13 mouse cellular contexts compared by ENCODE assay signal in genomic region chr4:128751006-128751405, GRCm38 (mm10). TPM values are rescaled to one million over a fixed set of nuclear protein-coding genes. Genes with fewer than 3 reads are reported as not detected.
DNase-seq lines count a peak whose midpoint lies in the region; ATAC-seq and TF ChIP-seq lines count a peak whose summit lies in the region.
"Had no signal": no experiment of that assay in that cellular context is flagged by ENCODE, and none has a peak within 500 bp of the region (broad histone marks: within the 10 kb centered on the region; RNA-seq: fewer than 3 reads in every experiment).

No protein-coding gene starts in this region.

- no peak overlapping the region for H3K9ac ChIP-seq in hindbrain, postnatal 0 days (replicated peaks; ENCODE audit: low read length)
- no peak overlapping the region for H3K9ac ChIP-seq in hindbrain, embryonic 16.5 days (ENCODE audit: low read depth, low read length)
- H3K9ac ChIP-seq in lung, embryonic 14.5 days = no peak overlapping the region
- H3K9ac ChIP-seq: embryonic facial prominence, embryonic 13.5 days; heart, embryonic 15.5 days; neural tube, embryonic 12.5 days had no signal

- H3K4me1 ChIP-seq in hindbrain, postnatal 0 days (ENCODE audit: insufficient read depth, low read length) = no peaks in the 10 kb centered on the region
- H3K4me1 ChIP-seq in hindbrain, embryonic 16.5 days (ENCODE audit: control insufficient read depth, insufficient read depth, low read depth, low read length) = no peaks in the 10 kb centered on the region
- no peaks in the 10 kb centered on the region for H3K4me1 ChIP-seq in lung, embryonic 14.5 days (ENCODE audit: insufficient read depth)
- H3K4me1 ChIP-seq: neural tube, embryonic 12.5 days had no signal

- H3K4me2 ChIP-seq in hindbrain, postnatal 0 days (ENCODE audit: low read depth, low read length) = no peak overlapping the region
- H3K4me2 ChIP-seq in hindbrain, embryonic 16.5 days (ENCODE audit: low read length) = no peak overlapping the region
- no peak overlapping the region for H3K4me2 ChIP-seq in lung, embryonic 14.5 days
- H3K4me2 ChIP-seq: embryonic facial prominence, embryonic 13.5 days; heart, embryonic 15.5 days; neural tube, embryonic 12.5 days had no signal

- H3K27ac ChIP-seq in hindbrain, postnatal 0 days = no peak overlapping the region
- no peak overlapping the region for H3K27ac ChIP-seq in hindbrain, embryonic 16.5 days (ENCODE audit: low read depth, low read length)
- no peak overlapping the region for H3K27ac ChIP-seq in lung, embryonic 14.5 days (ENCODE audit: low read depth)
- H3K27ac ChIP-seq: embryonic facial prominence, embryonic 13.5 days; heart, embryonic 15.5 days; neural tube, embryonic 12.5 days had no signal

- H3K36me3 ChIP-seq in hindbrain, postnatal 0 days (ENCODE audit: insufficient read depth, low read length) = peaks cover 78% of the 10 kb centered on the region
- H3K36me3 ChIP-seq in hindbrain, embryonic 16.5 days (ENCODE audit: control insufficient read depth, insufficient read depth, low read length) = peaks cover 67% of the 10 kb centered on the region
- peaks cover 94% of the 10 kb centered on the region for H3K36me3 ChIP-seq in lung, embryonic 14.5 days (ENCODE audit: insufficient read depth)

- WGBS in hindbrain, postnatal 0 days = 61% methylated on average over 5 of the region's 5 CpGs
- 66% methylated on average over 5 of the region's 5 CpGs for WGBS in hindbrain, embryonic 16.5 days
- 59% methylated on average over 5 of the region's 5 CpGs for WGBS in lung, embryonic 14.5 days

- H3K27me3 ChIP-seq in hindbrain, postnatal 0 days (ENCODE audit: insufficient read depth, low read length) = no peaks in the 10 kb centered on the region
- H3K27me3 ChIP-seq in hindbrain, embryonic 16.5 days (replicated peaks; ENCODE audit: control insufficient read depth, insufficient read depth, low read length) = no peaks in the 10 kb centered on the region
- H3K27me3 ChIP-seq in lung, embryonic 14.5 days (ENCODE audit: insufficient read depth, low read length) = no peaks in the 10 kb centered on the region
- H3K27me3 ChIP-seq: embryonic facial prominence, embryonic 13.5 days; heart, embryonic 15.5 days; neural tube, embryonic 12.5 days had no signal

- DNase-seq in hindbrain, postnatal 0 days (ENCODE audit: low spot score) = no peak
- DNase-seq in lung, embryonic 14.5 days = peak; percentile 57
- no peak for DNase-seq in lung, postnatal 14 days
- peak; percentile 54 for DNase-seq in MN1 (ENCODE audit: low spot score)
- peak; percentile 51 for DNase-seq in embryo, embryonic 10.5 days (ENCODE audit: low spot score)
- no peak for DNase-seq in spleen, postnatal 10 days (ENCODE audit: low spot score in 2 of 2)
- DNase-seq: adrenal gland, postnatal 25 days; cerebellum, adult 11 months had no signal

- no peak for ATAC-seq in hindbrain, postnatal 0 days
- ATAC-seq in hindbrain, embryonic 16.5 days = no peak
- ATAC-seq in lung, embryonic 14.5 days (ENCODE audit: insufficient read depth) = no peak

- no peak overlapping the region for H3K4me3 ChIP-seq in hindbrain, postnatal 0 days (ENCODE audit: low read length)
- no peak overlapping the region for H3K4me3 ChIP-seq in hindbrain, embryonic 16.5 days (ENCODE audit: low read length)
- H3K4me3 ChIP-seq in lung, embryonic 14.5 days (ENCODE audit: low read depth, low read length) = no peak overlapping the region
- H3K4me3 ChIP-seq: embryonic facial prominence, embryonic 13.5 days; heart, embryonic 15.5 days; neural tube, embryonic 12.5 days had no signal

- peak; percentile 61; the same call in 1 of the 2 replicates for TF ChIP-seq CTCF in hindbrain, postnatal 0 days (IDR thresholded peaks at IDR 0.05; ENCODE audit: low read depth)
- TF ChIP-seq CTCF in lung, embryonic 14.5 days (IDR thresholded peaks at IDR 0.05; ENCODE audit: low read depth) = peak; percentile 59

- H3K9me3 ChIP-seq in hindbrain, postnatal 0 days (ENCODE audit: low read length) = no peaks in the 10 kb centered on the region
- no peaks in the 10 kb centered on the region for H3K9me3 ChIP-seq in hindbrain, embryonic 16.5 days (ENCODE audit: control insufficient read depth, low read length)
- no peaks in the 10 kb centered on the region for H3K9me3 ChIP-seq in lung, embryonic 14.5 days (ENCODE audit: low read depth, low read length)
- H3K9me3 ChIP-seq: embryonic facial prominence, embryonic 13.5 days; heart, embryonic 15.5 days; neural tube, embryonic 12.5 days had no signal

RNA-seq across cellular contexts. Expression of gene A3galt2, which starts 4.2 kb away (rescaled TPM):
- 0.47 and 1.1 TPM in 2 replicates for total RNA-seq in hindbrain, postnatal 0 days (2014; rRNA removed)
- polyA plus RNA-seq in hindbrain, postnatal 0 days (2015; fragmentation: Nextera tagmentation; extraction: Ambion mirVana) = 0.10 TPM in 2 replicates
- polyA plus RNA-seq in hindbrain, embryonic 16.5 days (2015; fragmentation: Nextera tagmentation; extraction: Ambion mirVana) = 0.23 and 0.36 TPM in 2 replicates
- polyA plus RNA-seq in lung, embryonic 14.5 days (2014; fragmentation: Nextera tagmentation; extraction: Ambion mirVana) = 0.17 and 0.30 TPM in 2 replicates
- total RNA-seq: gastrocnemius, adult 18-20 months had no signal
- polyA plus RNA-seq: heart, embryonic 15.5 days had no signal

RNA-seq across cellular contexts. Expression of gene Zfp362, which starts 54.8 kb away (rescaled TPM):
- total RNA-seq in hindbrain, postnatal 0 days (2014; rRNA removed) = 25.6 and 35.7 TPM in 2 replicates
- 23.3 and 24.9 TPM in 2 replicates for polyA plus RNA-seq in hindbrain, postnatal 0 days (2015; fragmentation: Nextera tagmentation; extraction: Ambion mirVana)
- polyA plus RNA-seq in hindbrain, embryonic 16.5 days (2015; fragmentation: Nextera tagmentation; extraction: Ambion mirVana) = 29.8 and 33.2 TPM in 2 replicates
- 41.9 and 48.0 TPM in 2 replicates for polyA plus RNA-seq in lung, embryonic 14.5 days (2014; fragmentation: Nextera tagmentation; extraction: Ambion mirVana)

Comparison
In these comparisons a context has a peak if more than half of its experiments do, and no peak if none do; other contexts are left out.
1. DNase-seq: peak in lung, embryonic 14.5 days (single experiment), MN1 (single experiment) and embryo, embryonic 10.5 days (single experiment); none in hindbrain, postnatal 0 days (single experiment), lung, postnatal 14 days (single experiment) and spleen, postnatal 10 days (0 of 2).